ENCODE assay signal across 8 mouse cellular contexts in genomic region chr1:39478057-39478895, GRCm38 (mm10). TPM values are rescaled to one million over a fixed set of nuclear protein-coding genes. Genes with fewer than 3 reads are reported as not detected.
A peak's percentile ranks its signal among the peaks of the same experiment; 100 is the strongest.
DNase-seq lines count a peak whose midpoint lies in the region; ATAC-seq and TF ChIP-seq lines count a peak whose summit lies in the region.

Gene Tbc1d8, minus strand, starts transcription at chr1:39478755.

- peak within 1 kb of the TSS; percentile 96 for H3K27ac ChIP-seq in gastrocnemius, adult 2 months
- H3K27ac ChIP-seq in hindbrain, embryonic 16.5 days (ENCODE audit: low read depth, low read length) = peak within 1 kb of the TSS; percentile 83

- no peak for TF ChIP-seq CTCF in gastrocnemius, adult 2 months (IDR thresholded peaks at IDR 0.05)

- H3K36me3 ChIP-seq in hindbrain, embryonic 16.5 days (ENCODE audit: control insufficient read depth, insufficient read depth, low read length) = no peaks in the 10 kb centered on the region

- intact Hi-C loops in gastrocnemius, adult 2 months (cut with DNase I) = loop anchor here (2.0 kb wide), 1 partner anchor 19 kb away; no protein-coding TSS in a partner anchor

- WGBS in hindbrain, embryonic 16.5 days = under 1% methylated on average over 68 of the region's 90 CpGs

- H3K9me3 ChIP-seq in hindbrain, embryonic 16.5 days (ENCODE audit: control insufficient read depth, low read length) = no peaks in the 10 kb centered on the region

- ATAC-seq in common myeloid progenitor, adult 5-6 weeks (replicated peaks; ENCODE audit: low read depth, poor library complexity, severe bottlenecking) = peak; percentile 67
- peak; percentile 97 for ATAC-seq in hindbrain, embryonic 16.5 days
- ATAC-seq in megakaryocyte, adult 5-6 weeks (ENCODE audit: poor library complexity, severe bottlenecking) = peak; percentile 79

- H3K4me2 ChIP-seq in hindbrain, embryonic 16.5 days (ENCODE audit: low read length) = peak within 1 kb of the TSS; percentile 99

- DNase-seq in adipocyte (ENCODE audit: low spot score) = peak; percentile 71
- peak; percentile 96 for DNase-seq in gastrocnemius, adult 2 months
- DNase-seq in left cerebral cortex, adult 8-10 months (ENCODE audit: low spot score in 2 of 2) = peak; percentile 65
- DNase-seq in right cerebral cortex, adult 2 months (ENCODE audit: low spot score in 2 of 2) = peak; percentile 77 to 80
- peak; percentile 58 for DNase-seq in urinary bladder, postnatal 10 days (ENCODE audit: low spot score)

- peaks cover 18% of the 10 kb centered on the region for H3K4me1 ChIP-seq in hindbrain, embryonic 16.5 days (ENCODE audit: control insufficient read depth, insufficient read depth, low read depth, low read length)

- H3K27me3 ChIP-seq in hindbrain, embryonic 16.5 days (replicated peaks; ENCODE audit: control insufficient read depth, insufficient read depth, low read length) = no peaks in the 10 kb centered on the region

- H3K4me3 ChIP-seq in gastrocnemius, adult 2 months = peak within 1 kb of the TSS; percentile 78
- H3K4me3 ChIP-seq in hindbrain, embryonic 16.5 days (ENCODE audit: low read length) = peak within 1 kb of the TSS; percentile 81

- peak within 1 kb of the TSS; percentile 81 for H3K9ac ChIP-seq in hindbrain, embryonic 16.5 days (ENCODE audit: low read depth, low read length)

RNA-seq across cellular contexts. Expression of gene Tbc1d8, which starts in this region (rescaled TPM):
- total RNA-seq in common myeloid progenitor, adult 5-6 weeks (2017) = 4.1 and 6.7 TPM in 2 replicates
- 1 to 10 TPM; 8.3 to 9.7 TPM for total RNA-seq in gastrocnemius, adult 2 months (2021)
- polyA plus RNA-seq in hindbrain, embryonic 16.5 days (2015; fragmentation: Nextera tagmentation; extraction: Ambion mirVana) = 9.9 and 12.3 TPM in 2 replicates
- 10 to 100 TPM; 28.5 to 32.2 (median 29.6) TPM for total RNA-seq in left cerebral cortex, adult 8-10 months (2022)
- 60.6 and 61.8 TPM in 2 replicates for total RNA-seq in megakaryocyte, adult 5-6 weeks (2015)
- total RNA-seq in megakaryocyte, adult 5-6 weeks (2017) = 35.5 and 46.5 TPM in 2 replicates

Comparison
In these comparisons a context has a peak if more than half of its experiments do, and no peak if none do; other contexts are left out.
1. Peak in every context shown above with its lines: DNase-seq, ATAC-seq, H3K4me3 ChIP-seq and H3K27ac ChIP-seq.